Mouse (Mus musculus) testis, postnatal 10 days (tissue): ENCODE data around the gene Neb.

ENCODE experiments used
- DNase-seq: peaks from one replicate; pipeline ENCODE4 v3.0.0; 2021; ENCODE audit warnings: low spot score

Gene Neb

GRCm38 (mm10) chr2:52374706-52375105, 3.6 kb downstream of the Neb start:
- no peak for DNase-seq

GRCm38 (mm10) chr2:52372480-52372879, 5.8 kb downstream of the Neb start:
- peak; percentile 19 for DNase-seq

GRCm38 (mm10) chr2:52372080-52372479, 6.2 kb downstream of the Neb start:
- peak; percentile 7 for DNase-seq

GRCm38 (mm10) chr2:52371066-52371465, 7.2 kb downstream of the Neb start:
- peak; percentile 68 for DNase-seq

- peak; percentile 23 for DNase-seq
Measured at GRCm38 (mm10) chr2:52369622-52370021, 8.7 kb downstream of the Neb start.

GRCm38 (mm10) chr2:52367665-52368064, 10.6 kb downstream of the Neb start:
- DNase-seq = no peak

GRCm38 (mm10) chr2:52367248-52367647, 11.0 kb downstream of the Neb start:
- DNase-seq = no peak

GRCm38 (mm10) chr2:52361086-52361485, 17.2 kb downstream of the Neb start:
- DNase-seq = no peak

GRCm38 (mm10) chr2:52359722-52360121, 18.6 kb downstream of the Neb start:
- no peak for DNase-seq

- DNase-seq = no peak
Measured at GRCm38 (mm10) chr2:52358156-52358555, 20.1 kb downstream of the Neb start.

GRCm38 (mm10) chr2:52351029-52351428, 27.2 kb downstream of the Neb start:
- DNase-seq = no peak

- no peak for DNase-seq
Measured at GRCm38 (mm10) chr2:52340990-52341389, 37.3 kb downstream of the Neb start.

GRCm38 (mm10) chr2:52335556-52335955, 42.7 kb downstream of the Neb start:
- DNase-seq = no peak

- DNase-seq = no peak
Measured at GRCm38 (mm10) chr2:52335087-52335486, 43.2 kb downstream of the Neb start.

GRCm38 (mm10) chr2:52333535-52333934, 44.7 kb downstream of the Neb start:
- no peak for DNase-seq

- DNase-seq = no peak
Measured at GRCm38 (mm10) chr2:52331761-52332160, 46.5 kb downstream of the Neb start.

- no peak for DNase-seq
Measured at GRCm38 (mm10) chr2:52327244-52327815, 50.9 kb downstream of the Neb start.

GRCm38 (mm10) chr2:52321866-52322265, 56.4 kb downstream of the Neb start:
- no peak for DNase-seq

GRCm38 (mm10) chr2:52320175-52320574, 58.1 kb downstream of the Neb start:
- DNase-seq = no peak

GRCm38 (mm10) chr2:52319020-52319567, 59.2 kb downstream of the Neb start:
- no peak for DNase-seq

GRCm38 (mm10) chr2:52317471-52317870, 60.8 kb downstream of the Neb start:
- DNase-seq = no peak

GRCm38 (mm10) chr2:52315737-52316136, 62.5 kb downstream of the Neb start:
- DNase-seq = no peak

- no peak for DNase-seq
Measured at GRCm38 (mm10) chr2:52314922-52315730, 63.1 kb downstream of the Neb start.
